Mouse (Mus musculus): Measurements from ENCODE around the gene Stat2. TPM values are rescaled to one million over a fixed set of nuclear protein-coding genes. Genes with fewer than 3 reads are reported as not detected.
A peak's percentile ranks its signal among the peaks of the same experiment; 100 is the strongest.

Gene Stat2
- polyA plus RNA-seq, 1 experiment from 2014 or later = 24.1 TPM

- peaks cover 17% of the 10 kb centered on the region for H3K4me1 ChIP-seq
- no peak for ATAC-seq (ENCODE audit: low FRiP score, low read depth)
- H3K9me3 ChIP-seq = no peaks in the 10 kb centered on the region
- peak overlapping the region; percentile 11; the same call in 1 of the 2 replicates for H3K9ac ChIP-seq (replicated peaks)
- no peak overlapping the region for H3K4me2 ChIP-seq (replicated peaks)
- H3K4me3 ChIP-seq = no peak overlapping the region
- H3K27ac ChIP-seq (replicated peaks) = no peak overlapping the region
- H3K27me3 ChIP-seq = no peaks in the 10 kb centered on the region
- H3K36me3 ChIP-seq = peaks cover 35% of the 10 kb centered on the region
- 84% methylated on average over 15 of the region's 15 CpGs for WGBS
Measured at GRCm38 (mm10) chr10:128237807-128238480, 32.4 kb upstream of the Stat2 start.

GRCm38 (mm10) chr10:128239140-128239539, 31.2 kb upstream of the Stat2 start:
- H3K4me2 ChIP-seq (replicated peaks) = no peak overlapping the region
- H3K9me3 ChIP-seq = no peaks in the 10 kb centered on the region
- no peak overlapping the region for H3K27ac ChIP-seq (replicated peaks)
- peaks cover 47% of the 10 kb centered on the region for H3K36me3 ChIP-seq
- no peak for ATAC-seq (ENCODE audit: low FRiP score, low read depth)
- no peaks in the 10 kb centered on the region for H3K27me3 ChIP-seq
- WGBS = 93% methylated on average over 4 of the region's 4 CpGs
- peaks cover 13% of the 10 kb centered on the region; the same call in 1 of the 2 replicates for H3K4me1 ChIP-seq
- H3K9ac ChIP-seq (replicated peaks) = no peak overlapping the region
- H3K4me3 ChIP-seq = no peak overlapping the region

GRCm38 (mm10) chr10:128240131-128240530, 30.2 kb upstream of the Stat2 start:
- peaks cover 12% of the 10 kb centered on the region; the same call in 1 of the 2 replicates for H3K4me1 ChIP-seq
- peaks cover 57% of the 10 kb centered on the region for H3K36me3 ChIP-seq
- no peak overlapping the region for H3K27ac ChIP-seq (replicated peaks)
- no peak overlapping the region for H3K9ac ChIP-seq (replicated peaks)
- ATAC-seq (ENCODE audit: low FRiP score, low read depth) = no peak
- 95% methylated on average over 18 of the region's 18 CpGs for WGBS
- no peaks in the 10 kb centered on the region for H3K9me3 ChIP-seq
- no peak overlapping the region for H3K4me2 ChIP-seq (replicated peaks)
- no peaks in the 10 kb centered on the region for H3K27me3 ChIP-seq
- H3K4me3 ChIP-seq = no peak overlapping the region

- H3K36me3 ChIP-seq = peaks cover 88% of the 10 kb centered on the region
- no peak overlapping the region for H3K9ac ChIP-seq (replicated peaks)
- WGBS = 98% methylated on average over 8 of the region's 8 CpGs
- H3K4me3 ChIP-seq = no peak overlapping the region
- no peak overlapping the region for H3K27ac ChIP-seq (replicated peaks)
- no peaks in the 10 kb centered on the region for H3K9me3 ChIP-seq
- no peak overlapping the region for H3K4me2 ChIP-seq (replicated peaks)
- H3K4me1 ChIP-seq = no peaks in the 10 kb centered on the region
- no peak for ATAC-seq (ENCODE audit: low FRiP score, low read depth)
- no peaks in the 10 kb centered on the region for H3K27me3 ChIP-seq
Measured at GRCm38 (mm10) chr10:128243252-128243651, 27.1 kb upstream of the Stat2 start.

- ATAC-seq (ENCODE audit: low FRiP score, low read depth) = no peak
- Histone ChIP-seq H3K4me2 (replicated peaks) (no peak overlapping the region), H3K4me3 (no peak overlapping the region), H3K9me3 (no peaks in the 10 kb centered on the region), H3K4me1 (no peaks in the 10 kb centered on the region), H3K9ac (replicated peaks) (no peak overlapping the region), H3K27me3 (no peaks in the 10 kb centered on the region), H3K36me3 (peaks cover 97% of the 10 kb centered on the region), H3K27ac (replicated peaks) (no peak overlapping the region)
- 96% methylated on average over 15 of the region's 15 CpGs for WGBS
Measured at GRCm38 (mm10) chr10:128244121-128244520, 26.2 kb upstream of the Stat2 start.

- 82% methylated on average over 17 of the region's 17 CpGs for WGBS
- H3K27ac ChIP-seq (replicated peaks) = 0 out of 2 replicates have a peak overlapping the region, but pooled peaks have one; percentile 12
Measured at GRCm38 (mm10) chr10:128247020-128247732, 23.2 kb upstream of the Stat2 start.

GRCm38 (mm10) chr10:128250565-128250964, 19.8 kb upstream of the Stat2 start:
- H3K4me3 ChIP-seq = no peak overlapping the region
- 94% methylated on average over 13 of the region's 13 CpGs for WGBS
- no peak overlapping the region for H3K27ac ChIP-seq (replicated peaks)
- ATAC-seq (ENCODE audit: low FRiP score, low read depth) = no peak
- no peaks in the 10 kb centered on the region for H3K4me1 ChIP-seq
- H3K4me2 ChIP-seq (replicated peaks) = no peak overlapping the region
- H3K27me3 ChIP-seq = no peaks in the 10 kb centered on the region
- no peak overlapping the region for H3K9ac ChIP-seq (replicated peaks)
- no peaks in the 10 kb centered on the region for H3K9me3 ChIP-seq
- H3K36me3 ChIP-seq = peaks cover 75% of the 10 kb centered on the region

More at GRCm38 (mm10) chr10:128247020-128247732, 23.2 kb upstream of the Stat2 start:
- no peak overlapping the region for H3K4me3 ChIP-seq
- peaks cover 100% of the 10 kb centered on the region for H3K36me3 ChIP-seq
- ATAC-seq (ENCODE audit: low FRiP score, low read depth) = no peak
- no peaks in the 10 kb centered on the region for H3K27me3 ChIP-seq
- no peaks in the 10 kb centered on the region for H3K4me1 ChIP-seq
- no peaks in the 10 kb centered on the region for H3K9me3 ChIP-seq
- no peak overlapping the region for H3K9ac ChIP-seq (replicated peaks)
- no peak overlapping the region for H3K4me2 ChIP-seq (replicated peaks)

- WGBS = 84% methylated on average over 4 of the region's 4 CpGs
- no peaks in the 10 kb centered on the region for H3K4me1 ChIP-seq
- no peak for ATAC-seq (ENCODE audit: low FRiP score, low read depth)
- H3K27me3 ChIP-seq = no peaks in the 10 kb centered on the region
- H3K36me3 ChIP-seq = peaks cover 43% of the 10 kb centered on the region
- no peak within 1 kb of the TSS for H3K4me2 ChIP-seq (replicated peaks)
- no peak within 1 kb of the TSS for H3K4me3 ChIP-seq
- no peaks in the 10 kb centered on the region for H3K9me3 ChIP-seq
- H3K27ac ChIP-seq (replicated peaks) = no peak within 1 kb of the TSS
- H3K9ac ChIP-seq (replicated peaks) = no peak within 1 kb of the TSS
Measured at GRCm38 (mm10) chr10:128253677-128254255, 16.6 kb upstream of the Stat2 start, which contains the start of gene Apon. Gene Apon (plus strand): TSS chr10:128254096.

GRCm38 (mm10) chr10:128255925-128256324, 14.4 kb upstream of the Stat2 start:
- 91% methylated on average over 8 of the region's 8 CpGs for WGBS
- H3K27ac ChIP-seq (replicated peaks) = no peak overlapping the region
- no peaks in the 10 kb centered on the region for H3K27me3 ChIP-seq
- no peaks in the 10 kb centered on the region for H3K4me1 ChIP-seq
- no peak for ATAC-seq (ENCODE audit: low FRiP score, low read depth)
- peaks cover 22% of the 10 kb centered on the region for H3K36me3 ChIP-seq
- H3K9me3 ChIP-seq = no peaks in the 10 kb centered on the region
- H3K9ac ChIP-seq (replicated peaks) = no peak overlapping the region
- H3K4me2 ChIP-seq (replicated peaks) = no peak overlapping the region
- H3K4me3 ChIP-seq = no peak overlapping the region

GRCm38 (mm10) chr10:128256328-128256727, 14.0 kb upstream of the Stat2 start:
- WGBS = 93% methylated on average over 8 of the region's 8 CpGs

GRCm38 (mm10) chr10:128258953-128259352, 11.4 kb upstream of the Stat2 start:
- H3K27me3 ChIP-seq = no peaks in the 10 kb centered on the region
- no peaks in the 10 kb centered on the region for H3K36me3 ChIP-seq
- H3K9ac ChIP-seq (replicated peaks) = no peak overlapping the region
- H3K27ac ChIP-seq (replicated peaks) = no peak overlapping the region
- H3K9me3 ChIP-seq = no peaks in the 10 kb centered on the region
- 85% methylated on average over 4 of the region's 4 CpGs for WGBS
- ATAC-seq (ENCODE audit: low FRiP score, low read depth) = no peak
- H3K4me1 ChIP-seq = no peaks in the 10 kb centered on the region
- no peak overlapping the region for H3K4me3 ChIP-seq
- no peak overlapping the region for H3K4me2 ChIP-seq (replicated peaks)

More at GRCm38 (mm10) chr10:128256328-128256727, 14.0 kb upstream of the Stat2 start:
- H3K9ac ChIP-seq (replicated peaks) = no peak overlapping the region
- no peaks in the 10 kb centered on the region for H3K27me3 ChIP-seq
- H3K36me3 ChIP-seq = peaks cover 18% of the 10 kb centered on the region
- no peaks in the 10 kb centered on the region for H3K9me3 ChIP-seq
- no peak for ATAC-seq (ENCODE audit: low FRiP score, low read depth)
- no peaks in the 10 kb centered on the region for H3K4me1 ChIP-seq
- H3K4me2 ChIP-seq (replicated peaks) = no peak overlapping the region
- H3K27ac ChIP-seq (replicated peaks) = no peak overlapping the region
- H3K4me3 ChIP-seq = no peak overlapping the region

GRCm38 (mm10) chr10:128259946-128260345, 10.4 kb upstream of the Stat2 start:
- WGBS = 84% methylated on average over 5 of the region's 5 CpGs
- Histone ChIP-seq H3K4me2 (replicated peaks) (no peak overlapping the region), H3K9me3 (no peaks in the 10 kb centered on the region), H3K27me3 (no peaks in the 10 kb centered on the region), H3K9ac (replicated peaks) (no peak overlapping the region), H3K4me3 (no peak overlapping the region), H3K36me3 (no peaks in the 10 kb centered on the region), H3K27ac (replicated peaks) (no peak overlapping the region), H3K4me1 (no peaks in the 10 kb centered on the region)
- no peak for ATAC-seq (ENCODE audit: low FRiP score, low read depth)
